Mouse (Mus musculus): Measurements from ENCODE around the gene Nfix. TPM values are rescaled to one million over a fixed set of nuclear protein-coding genes. Genes with fewer than 3 reads are reported as not detected.

Gene Nfix
- total RNA-seq (2023), result 10 to 100 TPM; 22.4 to 35.3 TPM

DNA sequence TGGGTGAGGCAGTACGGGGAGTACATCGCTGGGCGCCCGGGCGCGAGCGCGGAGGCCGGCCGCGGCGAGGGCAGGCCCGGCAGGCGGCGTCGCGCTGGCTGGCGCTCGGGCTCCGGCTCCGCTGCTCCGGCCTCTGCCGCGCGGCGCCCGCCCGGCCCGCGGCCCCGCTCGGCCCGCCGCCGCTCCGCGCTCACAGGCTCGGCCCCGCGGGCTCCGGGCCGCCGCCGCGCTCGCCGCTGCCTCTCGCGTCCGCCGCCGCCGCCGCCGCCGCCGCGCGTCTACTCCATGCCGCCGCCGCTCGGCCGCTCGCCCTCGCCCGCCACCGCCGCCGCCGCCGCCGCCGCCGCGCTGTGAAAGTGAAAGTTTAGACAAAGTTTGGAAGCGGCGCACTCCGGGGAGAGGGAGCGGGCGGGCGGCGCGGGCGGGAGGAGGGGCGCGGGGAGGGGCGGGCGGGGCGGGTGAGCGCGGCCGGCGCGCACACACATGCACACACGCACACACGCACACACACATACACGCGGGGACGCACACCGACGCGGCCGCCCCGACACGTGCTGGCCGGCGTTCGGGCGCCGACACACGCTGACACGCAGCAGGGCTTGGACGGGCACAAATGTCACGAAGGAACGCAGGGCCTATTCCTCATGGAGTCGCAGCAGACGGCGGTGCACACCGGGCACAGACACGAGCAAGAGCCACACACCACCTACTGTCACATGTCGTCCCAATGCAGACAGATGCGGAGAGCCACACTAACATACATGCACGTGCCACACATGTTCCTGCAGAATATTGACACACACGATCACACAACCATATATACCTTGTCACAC is at the start of gene Nfix:
TSS of gene Nfix (minus strand) at position 346 of the 833 bp plus-strand sequence.

DNA sequence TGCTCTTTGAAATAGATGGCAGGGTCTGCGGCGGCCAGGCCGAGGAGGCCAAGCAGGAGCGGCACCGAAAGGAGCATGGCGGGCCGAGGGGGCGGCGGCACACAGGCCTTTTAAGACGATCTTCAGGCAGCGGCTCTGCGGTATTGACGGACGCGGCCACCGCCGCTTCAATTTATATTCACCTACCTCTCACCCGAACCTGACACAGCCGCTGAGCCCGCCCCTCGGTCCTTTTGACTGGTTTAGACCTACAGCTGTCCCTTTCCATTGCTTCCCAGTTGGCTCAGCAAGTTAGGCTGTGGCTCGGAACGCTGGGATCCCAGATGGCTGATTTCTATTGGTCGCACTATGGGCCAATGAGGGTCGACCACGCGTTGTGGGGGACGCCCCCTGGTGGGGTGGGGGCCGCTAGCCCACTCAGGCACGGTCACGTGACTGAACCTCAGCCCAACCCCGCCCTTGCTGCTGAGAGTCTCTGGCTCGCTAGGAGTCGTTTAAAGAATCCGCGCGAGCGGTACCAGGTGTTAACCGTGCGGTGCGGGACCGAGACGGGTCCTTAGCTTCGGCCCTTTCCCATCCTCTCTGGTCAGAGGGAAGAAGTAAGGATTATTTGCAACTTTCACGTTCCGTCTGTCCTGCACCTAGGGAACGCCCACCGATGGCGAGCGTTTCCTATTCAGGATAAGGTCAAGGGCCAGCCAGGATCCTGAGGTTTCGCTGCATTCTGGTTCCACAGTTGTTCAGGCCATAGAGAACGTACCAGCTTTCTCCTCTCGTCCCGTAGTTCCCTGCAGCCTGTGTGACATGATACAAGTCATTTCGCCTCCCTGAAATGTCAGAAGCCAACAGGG is 46.8 kb upstream of the Nfix start, which contains the start of gene Calr:
TSS of gene Calr (minus strand) at position 213 of the 851 bp plus-strand sequence.

DNA sequence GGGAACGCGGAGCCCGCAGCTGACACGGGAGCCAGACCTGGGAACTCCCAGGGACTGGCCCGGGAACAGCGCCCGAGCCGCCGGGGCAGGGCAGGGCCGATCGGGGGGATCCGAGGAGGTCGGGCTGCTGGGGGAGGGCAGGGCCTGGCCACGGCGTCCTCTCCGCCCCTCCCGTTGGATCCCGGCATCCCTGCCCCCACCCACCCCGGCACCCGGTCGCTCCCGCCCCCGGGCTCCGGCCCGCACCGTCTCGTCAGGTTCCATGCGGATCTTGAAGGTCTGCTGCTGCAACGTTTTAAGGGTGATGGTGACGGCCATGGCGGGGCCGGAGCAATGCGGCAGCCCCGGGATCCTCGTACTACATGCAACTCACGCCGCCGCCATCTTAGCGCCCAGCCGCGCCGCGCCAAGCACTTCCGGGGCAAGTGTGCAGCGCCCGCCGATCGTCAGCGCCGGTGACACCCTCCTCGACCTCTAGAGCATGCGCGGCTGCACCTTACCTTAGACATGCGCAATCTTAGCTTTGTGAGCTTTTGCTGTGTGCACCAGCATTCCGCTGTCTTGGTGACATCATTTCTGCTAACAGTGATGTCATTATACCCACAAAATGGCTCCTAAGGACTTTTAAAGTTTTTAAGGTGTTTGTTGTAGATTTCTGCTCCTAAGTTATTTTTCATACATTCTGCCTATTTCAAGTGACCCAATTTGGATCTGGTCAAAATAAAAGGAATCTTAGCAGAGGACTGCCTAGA is 40.3 kb upstream of the Nfix start, which contains the start of gene Rad23a:
TSS of gene Rad23a (minus strand) at position 418 of the 752 bp plus-strand sequence.

DNA sequence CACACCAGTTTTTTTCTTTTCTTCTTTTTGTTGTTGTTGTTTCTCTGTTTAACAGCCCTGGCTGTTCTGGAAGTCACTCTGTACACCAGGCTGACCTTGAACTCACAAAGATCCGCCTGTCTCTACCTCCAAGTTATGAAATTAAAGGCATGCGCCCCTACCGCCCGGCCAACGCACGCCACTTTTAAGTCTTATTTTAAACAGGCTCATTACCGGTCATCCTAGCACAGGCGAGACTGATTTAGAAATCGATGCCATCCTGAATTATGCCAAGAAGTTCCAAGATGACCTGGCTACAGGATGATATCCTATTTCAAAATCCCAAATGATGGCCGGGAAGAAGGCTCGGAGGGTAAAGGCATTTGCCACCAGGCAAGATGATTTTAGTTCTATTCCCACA is 31.3 kb upstream of the Nfix start, which contains the start of gene Gadd45gip1:
TSS of gene Gadd45gip1 (plus strand) at position 33 of the 400 bp plus-strand sequence.

DNA sequence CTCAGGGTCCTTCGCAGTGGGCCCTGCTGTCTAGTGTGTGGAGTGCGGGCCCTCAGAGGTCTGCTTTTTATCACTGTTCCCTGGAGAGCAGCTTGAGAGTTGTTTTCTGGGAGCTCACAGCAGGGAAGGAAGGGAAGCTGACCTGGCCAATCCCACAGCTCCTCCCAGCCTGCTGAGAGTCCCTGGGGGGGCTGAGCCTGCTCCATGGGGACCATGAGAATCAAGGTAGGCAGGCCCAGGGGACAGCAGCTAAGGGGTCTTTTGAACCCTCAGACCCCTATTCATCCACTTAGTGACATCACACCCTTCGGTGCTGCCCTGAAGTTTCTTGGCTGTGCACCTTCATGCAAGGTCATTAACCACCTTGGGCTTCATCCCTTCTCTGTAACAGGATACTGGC is 22.6 kb upstream of the Nfix start, which contains the start of gene Dand5:
TSS of gene Dand5 (minus strand) at position 101 of the 400 bp plus-strand sequence.

DNA sequence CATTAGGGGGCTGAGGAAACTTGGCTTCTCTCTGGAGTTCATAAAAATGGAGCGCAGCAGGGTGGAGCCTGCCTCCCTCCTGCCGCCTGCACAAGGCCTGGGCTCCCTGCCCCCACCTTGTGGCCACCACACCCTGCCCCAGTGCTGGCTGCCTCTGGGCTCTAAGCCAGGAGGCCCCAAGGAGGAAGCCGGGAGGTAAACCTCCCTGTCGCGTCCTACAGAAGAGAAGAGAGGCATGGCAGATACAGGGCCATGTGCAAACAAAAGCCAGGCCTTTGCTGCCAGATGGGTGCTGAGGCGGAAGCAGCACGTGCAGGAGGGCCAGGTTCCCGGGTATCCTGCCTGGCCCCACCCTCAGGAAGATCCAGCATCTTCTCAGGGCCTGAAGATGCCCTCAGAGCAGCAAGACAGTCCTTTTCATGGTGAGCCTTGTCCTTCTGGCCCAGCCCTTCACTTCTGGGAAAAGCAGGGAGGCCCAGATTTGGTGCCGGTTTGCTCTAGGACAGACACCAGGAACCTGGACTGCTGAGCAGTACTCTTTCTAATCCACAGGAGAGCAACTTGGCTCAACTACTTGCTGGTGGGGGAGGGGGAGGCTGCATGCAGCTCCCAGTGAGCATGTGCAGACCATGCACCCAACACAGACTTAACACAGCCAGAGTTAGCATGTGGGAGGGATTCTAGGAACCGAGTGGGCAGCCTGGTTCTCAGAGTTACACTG is 77.1 kb downstream of the Nfix start, which contains the start of gene G430095P16Rik:
TSS of gene G430095P16Rik (plus strand) at position 158 of the 721 bp plus-strand sequence.

DNA sequence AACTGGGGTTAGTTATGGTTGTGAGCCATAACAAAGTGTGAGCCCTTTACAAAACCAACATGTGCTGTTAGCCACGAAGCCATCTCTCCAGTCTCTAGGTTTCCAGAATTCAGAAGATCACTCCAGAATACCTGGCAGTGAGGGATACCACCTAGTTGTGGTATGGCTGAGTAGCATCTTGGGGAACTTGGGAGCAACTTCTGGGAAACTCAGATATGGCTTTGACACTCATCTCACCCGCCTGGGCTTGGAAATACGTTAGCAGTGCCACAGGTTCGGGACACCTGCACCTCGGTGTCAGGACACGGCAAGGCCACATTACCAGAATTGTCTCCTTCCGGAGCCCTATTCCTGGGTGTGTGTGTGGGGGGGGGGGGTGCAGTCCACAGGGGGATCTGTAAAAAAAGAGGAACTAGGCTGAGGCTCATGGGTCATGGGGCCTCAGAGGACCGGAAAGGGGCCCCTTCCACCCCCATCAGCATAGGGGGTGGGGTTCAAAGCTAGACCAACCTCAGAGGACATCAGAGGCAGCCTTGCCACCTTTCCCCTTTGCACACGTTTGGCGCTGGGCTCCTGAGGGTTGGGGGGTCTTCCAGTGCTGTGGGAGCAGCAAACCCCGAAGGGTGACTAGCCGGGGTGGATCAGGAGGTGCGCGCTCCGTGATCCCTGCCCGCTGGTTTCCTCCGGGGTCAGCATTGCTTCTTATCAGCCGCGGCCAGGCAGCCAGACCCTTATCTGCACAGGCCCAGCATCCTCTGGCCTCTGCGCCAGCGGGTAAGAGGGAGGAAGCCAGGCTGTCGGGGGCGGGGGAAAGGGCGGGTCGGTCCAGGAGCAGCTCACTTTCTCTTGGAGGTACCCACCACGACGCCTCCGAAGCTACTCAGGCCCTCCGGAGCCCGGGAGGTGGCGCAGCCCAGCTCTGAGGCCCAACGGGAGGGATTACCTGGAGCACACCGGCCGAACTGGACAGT is 98.9 kb downstream of the Nfix start, which contains the start of gene Lyl1:
TSS of gene Lyl1 (plus strand) at position 517 of the 971 bp plus-strand sequence.

DNA sequence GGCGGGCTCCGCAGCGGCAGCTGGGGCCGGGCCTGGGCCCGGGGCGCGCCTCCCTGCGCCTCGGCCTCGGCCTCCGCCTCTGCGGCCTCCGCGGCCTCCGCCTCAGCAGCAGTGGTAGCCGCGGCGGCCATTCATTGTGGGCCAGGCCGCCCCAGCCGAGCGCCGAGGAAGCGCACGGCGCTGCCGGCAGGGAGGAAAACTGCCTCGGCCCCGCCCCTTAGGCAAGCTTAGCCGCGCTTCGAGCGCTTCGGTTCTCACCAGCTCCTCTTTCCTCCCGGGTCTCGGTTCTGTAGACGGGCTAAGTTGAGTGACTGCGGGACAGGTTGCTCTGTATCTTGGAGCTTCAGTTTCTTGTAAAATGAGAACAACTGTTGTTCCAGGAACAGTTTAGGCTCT is 112.4 kb downstream of the Nfix start, which contains the start of gene Nacc1:
TSS of gene Nacc1 (minus strand) at position 158 of the 396 bp plus-strand sequence.

DNA sequence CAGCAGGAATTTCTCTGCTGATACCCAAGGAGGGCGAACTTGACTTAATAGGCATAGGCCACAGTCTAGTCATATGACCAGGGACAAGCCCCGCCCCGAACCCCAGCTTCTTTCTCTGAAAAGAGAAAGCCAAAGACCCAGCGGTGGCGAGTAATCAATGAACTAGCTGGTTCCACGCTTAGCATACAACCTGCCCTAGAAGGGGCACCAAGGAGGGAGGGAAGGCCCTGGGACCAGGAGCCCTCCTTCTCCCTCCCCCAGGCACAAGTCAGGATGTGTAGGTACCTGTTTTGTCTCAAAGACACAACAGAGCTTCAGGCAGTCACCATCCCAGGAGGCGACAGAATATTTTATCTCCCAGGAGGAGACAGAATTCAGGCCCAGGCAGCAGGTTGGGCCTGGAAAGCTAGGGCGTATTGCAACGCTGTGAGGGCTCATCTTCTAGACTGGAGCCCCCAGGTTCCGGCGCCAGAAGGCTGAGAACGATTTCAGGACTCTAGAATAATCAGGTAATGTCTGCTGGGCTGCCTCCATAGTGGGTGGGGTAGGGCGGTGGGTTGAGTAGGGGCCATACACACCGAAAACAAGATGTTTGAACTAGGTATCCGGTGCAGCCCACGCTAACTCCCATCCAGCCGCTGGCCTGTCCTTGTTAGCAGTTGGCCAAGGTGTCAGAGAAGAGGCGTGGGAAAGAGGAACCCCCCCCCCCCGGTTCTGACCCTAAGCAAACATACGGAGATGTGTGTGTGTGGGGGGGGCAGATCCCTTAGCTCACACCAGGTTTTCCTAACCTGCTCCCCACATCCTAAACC is 113.7 kb downstream of the Nfix start, which contains the start of gene Trmt1:
TSS of gene Trmt1 (plus strand) at position 117 of the 812 bp plus-strand sequence.

DNA sequence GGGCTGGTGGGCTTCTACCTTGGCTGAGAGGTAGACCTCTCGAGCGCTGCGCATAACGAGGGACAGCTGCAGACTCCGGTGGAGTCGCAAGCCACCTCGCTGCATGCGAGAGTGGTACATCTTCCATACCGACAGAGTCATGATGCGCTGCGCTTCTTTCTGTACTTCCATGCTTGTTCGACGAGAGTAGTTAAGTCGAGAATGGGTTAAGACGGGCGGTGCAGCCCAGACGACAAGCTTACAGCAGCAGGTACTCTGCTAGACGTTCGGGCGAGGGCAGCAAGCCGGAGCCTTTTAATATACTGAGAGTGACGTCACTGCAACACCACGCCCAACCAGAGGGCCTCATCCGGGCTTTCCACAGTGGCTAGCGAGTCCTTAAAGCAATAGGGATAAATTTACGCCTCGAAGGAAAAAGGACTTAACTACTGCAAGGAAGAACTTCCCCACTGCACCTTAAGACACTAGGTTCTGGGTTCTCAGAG is 137.5 kb downstream of the Nfix start, which contains the start of gene Ier2:
TSS of gene Ier2 (minus strand) at position 272 of the 485 bp plus-strand sequence.

Other genes with a start within 250 kb of the Nfix start
- 1,000 to 10,000 TPM in 1 of 2 experiments, 100 to 1,000 TPM in 1; 917 to 1,067 TPM for gene Ier2, start 137.5 kb downstream of the Nfix start, total RNA-seq (2023)
- 10 to 100 TPM; 25.7 to 39.0 TPM for gene Trmt1, start 114.0 kb downstream of the Nfix start, total RNA-seq (2023)
- 10 to 100 TPM; 35.1 to 41.1 TPM for gene Nacc1, start 112.5 kb downstream of the Nfix start, total RNA-seq (2023)
- gene Lyl1, start 98.9 kb downstream of the Nfix start, total RNA-seq (2023), result 100 to 1,000 TPM; 103 to 117 TPM
- gene G430095P16Rik, start 77.3 kb downstream of the Nfix start, total RNA-seq (2023), result 10 to 100 TPM; 10.9 to 11.1 TPM
- 1 to 10 TPM; 1.2 to 1.9 TPM for gene Dand5, start 22.5 kb upstream of the Nfix start, total RNA-seq (2023)
- 1 to 10 TPM; 6.7 to 9.4 TPM for gene Gadd45gip1, start 31.2 kb upstream of the Nfix start, total RNA-seq (2023)
- gene Rad23a, start 40.3 kb upstream of the Nfix start, total RNA-seq (2023), result 10 to 100 TPM; 45.1 to 61.6 TPM
- gene Calr, start 46.6 kb upstream of the Nfix start, total RNA-seq (2023), result 100 to 1,000 TPM; 331 to 384 TPM
- 10 to 100 TPM; 27.1 to 36.2 TPM for gene Farsa, start 56.6 kb upstream of the Nfix start, total RNA-seq (2023)
- 10 to 100 TPM; 14.8 to 20.6 TPM for gene Syce2, start 71.8 kb upstream of the Nfix start, total RNA-seq (2023)
- gene Gcdh, start 93.6 kb upstream of the Nfix start, total RNA-seq (2023), result 10 to 100 TPM in 1 of 2 experiments, 1 to 10 TPM in 1; 9.6 to 11.3 TPM
- gene Klf1, start 101.6 kb upstream of the Nfix start, total RNA-seq (2023), result 10 to 100 TPM; 21.1 to 28.8 TPM
- 10 to 100 TPM; 20.0 to 24.8 TPM for gene Dnase2a, start 108.2 kb upstream of the Nfix start, total RNA-seq (2023)
- gene Mast1, start 137.0 kb upstream of the Nfix start, total RNA-seq (2023), result not detected
- not detected for gene Rtbdn, start 146.6 kb upstream of the Nfix start, total RNA-seq (2023)
- gene Gm49661, start 169.1 kb upstream of the Nfix start, total RNA-seq (2023), result not detected
- gene Prdx2, start 169.2 kb upstream of the Nfix start, total RNA-seq (2023), result 100 to 1,000 TPM; 117 to 203 TPM
- gene Rnaseh2a, start 169.4 kb upstream of the Nfix start, total RNA-seq (2023), result 10 to 100 TPM; 35.2 to 37.9 TPM
- gene Junb, start 178.4 kb upstream of the Nfix start, total RNA-seq (2023), result 1,000 to 10,000 TPM; 1,182 to 1,374 TPM
- gene Hook2, start 190.3 kb upstream of the Nfix start, total RNA-seq (2023), result 1 to 10 TPM in 1 of 2 experiments, under 1 TPM in 1; 0.83 to 1.1 TPM
- gene Best2, start 214.2 kb upstream of the Nfix start, total RNA-seq (2023), result not detected
- 10 to 100 TPM; 56.3 to 62.0 TPM for gene Asna1, start 224.9 kb upstream of the Nfix start, total RNA-seq (2023)
- 100 to 1,000 TPM; 154 TPM for gene Trir, start 226.5 kb upstream of the Nfix start, total RNA-seq (2023)
- 10 to 100 TPM; 34.3 to 53.0 TPM for gene Tnpo2, start 236.6 kb upstream of the Nfix start, total RNA-seq (2023)